Mouse (Mus musculus) heart, adult 2 months (tissue): ENCODE data around the gene Gm42791.

Experiments used
- CTCF ChIP-seq: fragments of 200-600 bp; IDR thresholded peaks from 2 replicates; pipeline ENCODE4 v1.8.1; 2022; ENCODE audit warnings: antibody characterized with exemption, mild to moderate bottlenecking, moderate library complexity
- POLR2A ChIP-seq: fragments of 200-500 bp; IDR thresholded peaks from 2 replicates; pipeline ENCODE4 v1.6.1; 2011; ENCODE audit warnings: mild to moderate bottlenecking, low read depth, low read length, control low read depth; ENCODE audit not compliant: insufficient read depth

DNA sequence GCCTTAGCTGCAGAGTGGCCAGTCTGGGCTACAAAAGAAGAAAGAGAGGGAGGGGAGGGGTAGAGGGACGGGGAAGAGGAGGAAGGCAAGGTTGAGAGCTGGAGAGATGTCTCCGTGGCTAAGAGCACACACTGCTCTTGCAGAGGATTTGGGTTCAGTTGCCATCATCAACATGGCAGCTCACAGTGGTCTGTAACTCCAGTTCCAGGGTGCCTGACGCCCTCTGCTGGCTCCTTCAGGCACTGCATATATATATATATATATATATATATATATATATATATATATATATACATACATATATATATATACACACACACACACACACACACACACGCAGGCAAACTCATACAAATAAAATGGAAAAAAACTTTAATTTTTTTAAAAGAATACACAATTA lies 47.5 kb downstream of the Gm42791 start:
- TF ChIP-seq CTCF (no peak), POLR2A (no peak)
